Mouse (Mus musculus): ENCODE measurements at regions not wholly inside any gene's neighbourhood (a gene's known extent, or its start where the extent isn't known, plus 50 kb on each side); places are given as distances from the start of the nearest gene placed in this dataset.

- Histone ChIP-seq H3K9ac (replicated peaks; ENCODE audit: low read depth) (0 out of 2 replicates have a peak overlapping the region, but pooled peaks have one; percentile 19), H3K4me2 (replicated peaks; ENCODE audit: low read depth, low read length) (peak overlapping the region; percentile 32), H3K27me3 (replicated peaks; ENCODE audit: insufficient read depth, low read length) (no peaks in the 10 kb centered on the region), H3K9me3 (ENCODE audit: low read length) (no peaks in the 10 kb centered on the region), H3K4me1 (ENCODE audit: insufficient read depth, low read depth, low read length) (no peaks in the 10 kb centered on the region), H3K36me3 (ENCODE audit: insufficient read depth, low read length) (no peaks in the 10 kb centered on the region), H3K4me3 (ENCODE audit: low read depth, low read length) (no peak overlapping the region), H3K27ac (ENCODE audit: low read length) (peak overlapping the region; percentile 81)
- ATAC-seq, result peak; percentile 81
- DNase-seq (ENCODE audit: low spot score), result peak; percentile 67
- WGBS, result 26% methylated on average over 17 of the region's 17 CpGs
- TF ChIP-seq EP300 (IDR thresholded peaks at IDR 0.05) (no peak), CTCF (IDR thresholded peaks at IDR 0.05) (no peak)
Observed at GRCm38 (mm10) chr12:56275556-56276242, 70.0 kb downstream of the Mbip start.

GRCm38 (mm10) chr12:56265049-56265448 is 80.6 kb downstream of the Mbip start:
- Histone ChIP-seq H3K4me1 (ENCODE audit: insufficient read depth, low read depth, low read length) (no peaks in the 10 kb centered on the region), H3K4me3 (ENCODE audit: low read depth, low read length) (no peak overlapping the region), H3K36me3 (ENCODE audit: insufficient read depth, low read length) (no peaks in the 10 kb centered on the region), H3K9me3 (ENCODE audit: low read length) (no peaks in the 10 kb centered on the region), H3K27me3 (replicated peaks; ENCODE audit: insufficient read depth, low read length) (no peaks in the 10 kb centered on the region), H3K9ac (replicated peaks; ENCODE audit: low read depth) (no peak overlapping the region), H3K4me2 (replicated peaks; ENCODE audit: low read depth, low read length) (no peak overlapping the region), H3K27ac (ENCODE audit: low read length) (peak overlapping the region; percentile 62)
- peak; percentile 87 for DNase-seq (ENCODE audit: low spot score)
- ATAC-seq, result peak; percentile 79
- peak; percentile 79 for TF ChIP-seq EP300 (IDR thresholded peaks at IDR 0.05)
- no peak for TF ChIP-seq CTCF (IDR thresholded peaks at IDR 0.05)
- WGBS, result 39% methylated on average over 6 of the region's 6 CpGs

- H3K4me1 ChIP-seq (ENCODE audit: insufficient read depth, low read depth, low read length), result no peaks in the 10 kb centered on the region
- no peaks in the 10 kb centered on the region for H3K36me3 ChIP-seq (ENCODE audit: insufficient read depth, low read length)
- TF ChIP-seq CTCF (IDR thresholded peaks at IDR 0.05) (no peak), EP300 (IDR thresholded peaks at IDR 0.05) (no peak)
- H3K4me3 ChIP-seq (ENCODE audit: low read depth, low read length), result no peak overlapping the region
- no peak overlapping the region for H3K27ac ChIP-seq (ENCODE audit: low read length)
- no peak for DNase-seq (ENCODE audit: low spot score)
- H3K9me3 ChIP-seq (ENCODE audit: low read length), result no peaks in the 10 kb centered on the region
- H3K4me2 ChIP-seq (replicated peaks; ENCODE audit: low read depth, low read length), result no peak overlapping the region
- H3K27me3 ChIP-seq (replicated peaks; ENCODE audit: insufficient read depth, low read length), result no peaks in the 10 kb centered on the region
- no peak for ATAC-seq
- H3K9ac ChIP-seq (replicated peaks; ENCODE audit: low read depth), result no peak overlapping the region
- 28% methylated on average over 4 of the region's 4 CpGs for WGBS
Observed at GRCm38 (mm10) chr12:56261471-56261870, 84.2 kb downstream of the Mbip start.

GRCm38 (mm10) chr12:56258401-56259050 is 87.2 kb downstream of the Mbip start:
- Histone ChIP-seq H3K9ac (replicated peaks; ENCODE audit: low read depth) (no peak overlapping the region), H3K9me3 (ENCODE audit: low read length) (no peaks in the 10 kb centered on the region), H3K27me3 (replicated peaks; ENCODE audit: insufficient read depth, low read length) (no peaks in the 10 kb centered on the region), H3K4me3 (ENCODE audit: low read depth, low read length) (no peak overlapping the region), H3K4me2 (replicated peaks; ENCODE audit: low read depth, low read length) (0 out of 2 replicates have a peak overlapping the region, but pooled peaks have one; percentile 1), H3K4me1 (ENCODE audit: insufficient read depth, low read depth, low read length) (no peaks in the 10 kb centered on the region), H3K27ac (ENCODE audit: low read length) (peak overlapping the region; percentile 11), H3K36me3 (ENCODE audit: insufficient read depth, low read length) (no peaks in the 10 kb centered on the region)
- ATAC-seq (no peak), DNase-seq (ENCODE audit: low spot score) (no peak)
- WGBS, result 50% methylated on average over 14 of the region's 14 CpGs
- TF ChIP-seq CTCF (IDR thresholded peaks at IDR 0.05), result no peak
- TF ChIP-seq EP300 (IDR thresholded peaks at IDR 0.05), result no peak

GRCm38 (mm10) chr12:56256243-56256881 is 89.3 kb downstream of the Mbip start:
- peak overlapping the region; percentile 39; the same call in 1 of the 2 replicates for H3K4me2 ChIP-seq (replicated peaks; ENCODE audit: low read depth, low read length)
- peak overlapping the region; percentile 65 for H3K27ac ChIP-seq (ENCODE audit: low read length)
- TF ChIP-seq EP300 (IDR thresholded peaks at IDR 0.05) (no peak), CTCF (IDR thresholded peaks at IDR 0.05) (no peak)
- H3K9me3 ChIP-seq (ENCODE audit: low read length), result no peaks in the 10 kb centered on the region
- DNase-seq (ENCODE audit: low spot score) (no peak), ATAC-seq (no peak)
- H3K27me3 ChIP-seq (replicated peaks; ENCODE audit: insufficient read depth, low read length), result no peaks in the 10 kb centered on the region
- H3K4me3 ChIP-seq (ENCODE audit: low read depth, low read length), result no peak overlapping the region
- H3K36me3 ChIP-seq (ENCODE audit: insufficient read depth, low read length), result no peaks in the 10 kb centered on the region
- H3K9ac ChIP-seq (replicated peaks; ENCODE audit: low read depth), result no peak overlapping the region
- H3K4me1 ChIP-seq (ENCODE audit: insufficient read depth, low read depth, low read length), result no peaks in the 10 kb centered on the region
- WGBS, result 73% methylated on average over 11 of the region's 11 CpGs
